Mouse (Mus musculus): ENCODE measurements around the gene Kif2c. TPM values are rescaled to one million over a fixed set of nuclear protein-coding genes. Genes with fewer than 3 reads are reported as not detected.
"Not testable (repeated sequence)": the region's sequence is repeated elsewhere in the genome, so short reads cannot be mapped to it uniquely, and the experiment has no call there.

The Kif2c gene
- polyA plus RNA-seq, 1 experiment from 2014 or later, result 53.4 TPM

DNA sequence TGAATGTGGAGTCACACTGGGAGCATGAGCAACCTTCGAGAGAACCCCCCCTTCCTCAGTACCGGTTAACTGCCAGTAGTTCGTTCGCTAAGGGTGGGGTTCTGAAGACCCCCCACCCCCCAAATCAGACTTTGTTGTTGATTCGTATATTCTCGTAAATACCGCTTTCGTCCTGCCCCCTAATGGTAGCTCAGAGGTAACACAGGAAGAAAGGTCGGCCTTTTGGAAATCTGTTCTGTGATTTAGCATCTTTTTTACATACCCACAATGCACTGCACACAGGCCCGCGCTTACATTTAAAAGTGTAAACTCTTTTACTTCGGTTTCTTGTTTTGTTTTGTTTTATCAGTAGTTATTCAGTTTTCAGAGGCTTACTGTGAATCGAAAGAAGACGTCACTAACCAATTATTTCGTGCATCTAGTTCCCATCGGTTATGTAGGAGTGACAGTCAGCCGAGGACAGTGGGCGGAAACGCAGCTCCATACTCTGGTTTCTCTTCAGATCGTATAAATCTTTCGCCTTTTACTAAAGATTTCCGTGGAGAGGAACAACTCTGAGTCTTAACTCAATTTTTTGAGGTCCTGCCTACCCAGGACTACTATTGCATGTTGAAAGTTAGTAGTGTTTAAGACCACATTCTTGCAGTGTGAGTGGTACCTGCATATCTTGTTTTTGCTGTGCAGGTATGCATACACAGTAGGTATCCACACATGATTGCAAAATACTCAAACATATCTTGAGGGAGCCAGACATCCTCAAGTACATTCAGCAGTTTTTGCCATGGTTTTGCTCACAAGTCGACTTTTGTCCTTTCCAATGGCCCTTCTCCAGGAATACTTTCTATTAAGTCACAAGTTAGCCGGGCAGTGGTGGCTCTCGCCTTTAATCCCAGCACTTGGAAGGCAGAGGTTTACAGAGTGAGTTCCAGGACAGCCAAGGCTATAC is 19.9 kb upstream of the Kif2c start:
- Histone ChIP-seq H3K36me3 (ENCODE audit: control insufficient read depth, insufficient read depth, low read length) (no peaks in the 10 kb centered on the region), H3K4me2 (ENCODE audit: low read length) (peak overlapping the region; percentile 50), H3K4me1 (replicated peaks; ENCODE audit: control insufficient read depth, insufficient read depth, low read length) (no peaks in the 10 kb centered on the region), H3K27ac (ENCODE audit: low read depth) (peak overlapping the region; percentile 71), H3K9me3 (ENCODE audit: control insufficient read depth, low read length) (no peaks in the 10 kb centered on the region), H3K9ac (ENCODE audit: low read length) (peak overlapping the region; percentile 64), H3K4me3 (ENCODE audit: low read depth, low read length) (peak overlapping the region; percentile 33), H3K27me3 (replicated peaks; ENCODE audit: control insufficient read depth, insufficient read depth, low read length) (no peaks in the 10 kb centered on the region)
- ATAC-seq (replicated peaks; ENCODE audit: low FRiP score, low TSS enrichment, low read depth) (peak; percentile 86), DNase-seq (ENCODE audit: low spot score) (peak; percentile 69)
- WGBS, result under 1% methylated on average over 25 of the region's 25 CpGs

GRCm38 (mm10) chr4:117191804-117192203 is 9.4 kb upstream of the Kif2c start:
- no peak overlapping the region for H3K27ac ChIP-seq (ENCODE audit: low read depth)
- H3K9ac ChIP-seq (ENCODE audit: low read length), result no peak overlapping the region
- H3K27me3 ChIP-seq (replicated peaks; ENCODE audit: control insufficient read depth, insufficient read depth, low read length), result no peaks in the 10 kb centered on the region
- no peaks in the 10 kb centered on the region for H3K36me3 ChIP-seq (ENCODE audit: control insufficient read depth, insufficient read depth, low read length)
- H3K4me2 ChIP-seq (ENCODE audit: low read length), result no peak overlapping the region
- H3K4me3 ChIP-seq (ENCODE audit: low read depth, low read length), result no peak overlapping the region
- 91% methylated on average over 14 of the region's 14 CpGs for WGBS
- ATAC-seq (replicated peaks; ENCODE audit: low FRiP score, low TSS enrichment, low read depth), result no peak
- no peak for DNase-seq (ENCODE audit: low spot score)
- 0 out of 2 replicates have a peak, but pooled peaks cover 2% of the 10 kb centered on the region for H3K9me3 ChIP-seq (ENCODE audit: control insufficient read depth, low read length)
- 0 out of 2 replicates have a peak, but pooled peaks cover 2% of the 10 kb centered on the region for H3K4me1 ChIP-seq (replicated peaks; ENCODE audit: control insufficient read depth, insufficient read depth, low read length)

GRCm38 (mm10) chr4:117190660-117191059 is 8.2 kb upstream of the Kif2c start:
- no peaks in the 10 kb centered on the region for H3K27me3 ChIP-seq (replicated peaks; ENCODE audit: control insufficient read depth, insufficient read depth, low read length)
- 0 out of 2 replicates have a peak, but pooled peaks cover 2% of the 10 kb centered on the region for H3K9me3 ChIP-seq (ENCODE audit: control insufficient read depth, low read length)
- DNase-seq (ENCODE audit: low spot score), result no peak
- H3K4me1 ChIP-seq (replicated peaks; ENCODE audit: control insufficient read depth, insufficient read depth, low read length), result 0 out of 2 replicates have a peak, but pooled peaks cover 2% of the 10 kb centered on the region
- H3K27ac ChIP-seq (ENCODE audit: low read depth), result peak overlapping the region; percentile 39; the same call in 1 of the 2 replicates
- H3K4me2 ChIP-seq (ENCODE audit: low read length), result no peak overlapping the region
- no peak for ATAC-seq (replicated peaks; ENCODE audit: low FRiP score, low TSS enrichment, low read depth)
- WGBS, result 57% methylated on average over 7 of the region's 7 CpGs
- H3K4me3 ChIP-seq (ENCODE audit: low read depth, low read length), result no peak overlapping the region
- no peak overlapping the region for H3K9ac ChIP-seq (ENCODE audit: low read length)
- H3K36me3 ChIP-seq (ENCODE audit: control insufficient read depth, insufficient read depth, low read length), result no peaks in the 10 kb centered on the region

- DNase-seq (ENCODE audit: low spot score), result peak; percentile 68
- 1% methylated on average over 9 of the region's 9 CpGs for WGBS
- peak overlapping the region; percentile 65 for H3K9ac ChIP-seq (ENCODE audit: low read length)
- no peaks in the 10 kb centered on the region for H3K36me3 ChIP-seq (ENCODE audit: control insufficient read depth, insufficient read depth, low read length)
- ATAC-seq (replicated peaks; ENCODE audit: low FRiP score, low TSS enrichment, low read depth), result peak; percentile 91
- H3K4me3 ChIP-seq (ENCODE audit: low read depth, low read length), result peak overlapping the region; percentile 40
- H3K27me3 ChIP-seq (replicated peaks; ENCODE audit: control insufficient read depth, insufficient read depth, low read length), result no peaks in the 10 kb centered on the region
- H3K4me1 ChIP-seq (replicated peaks; ENCODE audit: control insufficient read depth, insufficient read depth, low read length), result 0 out of 2 replicates have a peak, but pooled peaks cover 2% of the 10 kb centered on the region
- peak overlapping the region; percentile 44 for H3K4me2 ChIP-seq (ENCODE audit: low read length)
- 0 out of 2 replicates have a peak, but pooled peaks cover 2% of the 10 kb centered on the region for H3K9me3 ChIP-seq (ENCODE audit: control insufficient read depth, low read length)
- H3K27ac ChIP-seq (ENCODE audit: low read depth), result peak overlapping the region; percentile 76
Measured at GRCm38 (mm10) chr4:117189856-117190543, 7.6 kb upstream of the Kif2c start.

DNA sequence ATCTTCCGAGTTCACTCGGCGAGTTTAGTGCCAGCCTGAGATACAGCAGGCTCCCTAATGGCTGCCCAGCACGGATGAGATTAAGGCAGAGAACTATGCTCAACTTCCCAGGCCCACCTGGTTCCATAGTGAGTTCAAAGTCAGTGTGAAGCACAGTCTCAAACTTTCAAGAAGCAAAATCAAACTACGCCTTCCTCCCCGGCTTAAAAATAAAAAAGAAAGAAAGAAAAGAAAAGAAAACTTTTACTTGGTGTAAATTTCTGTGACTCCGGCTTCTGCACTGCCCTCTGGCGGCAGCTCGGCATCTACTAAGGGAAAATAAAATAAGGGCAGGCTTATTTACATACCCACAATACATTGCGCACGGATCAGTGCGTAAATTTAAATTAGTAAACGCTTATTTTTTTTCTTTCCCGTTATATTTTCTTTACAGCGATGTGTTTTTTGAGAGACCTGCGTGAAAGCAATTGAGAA is 7.0 kb upstream of the Kif2c start:
- H3K9me3 ChIP-seq (ENCODE audit: control insufficient read depth, low read length), result 0 out of 2 replicates have a peak, but pooled peaks cover 2% of the 10 kb centered on the region
- peak overlapping the region; percentile 40 for H3K4me3 ChIP-seq (ENCODE audit: low read depth, low read length)
- H3K27me3 ChIP-seq (replicated peaks; ENCODE audit: control insufficient read depth, insufficient read depth, low read length), result no peaks in the 10 kb centered on the region
- DNase-seq (ENCODE audit: low spot score), result peak; percentile 89
- H3K36me3 ChIP-seq (ENCODE audit: control insufficient read depth, insufficient read depth, low read length), result no peaks in the 10 kb centered on the region
- H3K4me1 ChIP-seq (replicated peaks; ENCODE audit: control insufficient read depth, insufficient read depth, low read length), result 0 out of 2 replicates have a peak, but pooled peaks cover 2% of the 10 kb centered on the region
- H3K27ac ChIP-seq (ENCODE audit: low read depth), result peak overlapping the region; percentile 76
- H3K9ac ChIP-seq (ENCODE audit: low read length), result peak overlapping the region; percentile 65
- WGBS, result under 1% methylated on average over 16 of the region's 16 CpGs
- peak overlapping the region; percentile 44 for H3K4me2 ChIP-seq (ENCODE audit: low read length)
- peak; percentile 78 for ATAC-seq (replicated peaks; ENCODE audit: low FRiP score, low TSS enrichment, low read depth)

DNA sequence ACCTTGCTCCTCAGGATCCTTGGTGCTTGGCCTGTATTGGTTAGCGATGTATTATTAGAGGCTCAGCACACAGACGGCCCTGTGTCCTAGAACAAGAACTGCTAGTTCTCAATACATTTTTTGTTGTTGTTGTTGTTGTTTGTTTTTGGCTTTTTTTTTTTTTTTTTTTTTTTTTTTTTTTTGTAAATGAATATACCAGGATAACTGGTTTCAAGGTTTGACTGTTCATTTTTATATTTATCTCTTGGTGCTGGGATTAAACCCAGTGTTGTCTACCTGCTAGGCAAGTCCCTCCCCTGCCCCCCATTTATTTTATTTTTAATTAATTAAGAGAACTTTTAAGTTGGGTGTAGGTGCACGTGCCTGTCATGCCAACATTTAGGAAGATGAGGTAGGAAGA is 6.5 kb upstream of the Kif2c start:
- no peaks in the 10 kb centered on the region for H3K36me3 ChIP-seq (ENCODE audit: control insufficient read depth, insufficient read depth, low read length)
- H3K4me1 ChIP-seq (replicated peaks; ENCODE audit: control insufficient read depth, insufficient read depth, low read length), result 0 out of 2 replicates have a peak, but pooled peaks cover 2% of the 10 kb centered on the region
- ATAC-seq (replicated peaks; ENCODE audit: low FRiP score, low TSS enrichment, low read depth) (no peak), DNase-seq (ENCODE audit: low spot score) (no peak)
- peak overlapping the region; percentile 40 for H3K4me3 ChIP-seq (ENCODE audit: low read depth, low read length)
- H3K9me3 ChIP-seq (ENCODE audit: control insufficient read depth, low read length), result 0 out of 2 replicates have a peak, but pooled peaks cover 2% of the 10 kb centered on the region
- no peaks in the 10 kb centered on the region for H3K27me3 ChIP-seq (replicated peaks; ENCODE audit: control insufficient read depth, insufficient read depth, low read length)
- 58% methylated on average over 3 of the region's 3 CpGs for WGBS
- H3K4me2 ChIP-seq (ENCODE audit: low read length), result peak overlapping the region; percentile 44
- H3K9ac ChIP-seq (ENCODE audit: low read length), result peak overlapping the region; percentile 65
- peak overlapping the region; percentile 76 for H3K27ac ChIP-seq (ENCODE audit: low read depth)

DNA sequence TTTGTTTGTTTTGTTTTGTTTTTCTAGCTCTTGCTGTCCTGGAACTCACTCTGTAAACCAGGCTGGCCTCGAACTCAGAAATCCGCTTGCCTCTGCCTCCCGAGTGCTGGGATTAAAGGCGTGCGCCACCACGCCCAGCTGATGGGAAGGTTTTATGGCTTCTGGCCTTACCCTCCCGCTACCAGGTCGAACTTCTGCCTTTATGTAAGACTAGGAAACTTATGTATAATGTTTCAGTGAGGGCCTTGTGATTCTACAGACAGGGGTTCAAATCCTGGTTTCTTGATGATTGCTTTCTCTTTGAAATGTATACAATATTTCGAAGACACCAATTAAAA is 289 bp upstream of the Kif2c start:
- H3K9ac ChIP-seq (ENCODE audit: low read length), result peak overlapping the region; percentile 53
- DNase-seq (ENCODE audit: low spot score); H3K9me3 ChIP-seq (ENCODE audit: control insufficient read depth, low read length); H3K27me3 ChIP-seq (replicated peaks; ENCODE audit: control insufficient read depth, insufficient read depth, low read length); H3K27ac ChIP-seq (ENCODE audit: low read depth): not testable (repeated sequence)
- peaks cover 23% of the 10 kb centered on the region for H3K36me3 ChIP-seq (ENCODE audit: control insufficient read depth, insufficient read depth, low read length)
- 13% methylated on average over 9 of the region's 9 CpGs for WGBS
- peak; percentile 47 for ATAC-seq (replicated peaks; ENCODE audit: low FRiP score, low TSS enrichment, low read depth)
- peak overlapping the region; percentile 86 for H3K4me3 ChIP-seq (ENCODE audit: low read depth, low read length)
- H3K4me1 ChIP-seq (replicated peaks; ENCODE audit: control insufficient read depth, insufficient read depth, low read length), result peaks cover 13% of the 10 kb centered on the region
- peak overlapping the region; percentile 75 for H3K4me2 ChIP-seq (ENCODE audit: low read length)

GRCm38 (mm10) chr4:117169936-117170335 is 12.5 kb downstream of the Kif2c start:
- H3K27ac ChIP-seq (ENCODE audit: low read depth), result no peak overlapping the region
- no peak overlapping the region for H3K4me3 ChIP-seq (ENCODE audit: low read depth, low read length)
- WGBS, result 83% methylated on average over 5 of the region's 5 CpGs
- no peak overlapping the region for H3K9ac ChIP-seq (ENCODE audit: low read length)
- H3K36me3 ChIP-seq (ENCODE audit: control insufficient read depth, insufficient read depth, low read length), result peaks cover 100% of the 10 kb centered on the region
- DNase-seq (ENCODE audit: low spot score), result no peak
- no peaks in the 10 kb centered on the region for H3K27me3 ChIP-seq (replicated peaks; ENCODE audit: control insufficient read depth, insufficient read depth, low read length)
- H3K4me2 ChIP-seq (ENCODE audit: low read length), result no peak overlapping the region
- ATAC-seq (replicated peaks; ENCODE audit: low FRiP score, low TSS enrichment, low read depth), result no peak
- no peaks in the 10 kb centered on the region for H3K4me1 ChIP-seq (replicated peaks; ENCODE audit: control insufficient read depth, insufficient read depth, low read length)
- no peaks in the 10 kb centered on the region for H3K9me3 ChIP-seq (ENCODE audit: control insufficient read depth, low read length)

All from intestine, embryonic 14.5 days (tissue).